Mouse (Mus musculus) small intestine, adult 2 months (tissue): ENCODE data around the gene Diras2.

Experiments
- CTCF ChIP-seq: fragments of 200-500 bp; IDR thresholded peaks from 2 replicates; pipeline ENCODE4 v1.5.1; 2012; ENCODE audit warnings: low read depth, mild to moderate bottlenecking, control low read depth, inconsistent platforms, low read length, moderate library complexity, mixed read lengths; ENCODE audit not compliant: insufficient replicate concordance, insufficient read length; ENCODE audit errors: extremely low read depth
- POLR2A ChIP-seq: fragments of 200-500 bp; IDR thresholded peaks from 2 replicates; pipeline ENCODE4 v1.6.1; 2012; ENCODE audit warnings: low read depth, mild to moderate bottlenecking, control low read depth, inconsistent platforms, low read length, moderate library complexity

- TF ChIP-seq POLR2A: no peak
- TF ChIP-seq CTCF: no peak
These were observed 35.2 kb upstream of the Diras2 start for GRCm38 (mm10) chr13:52566188-52566760.
